Mouse (Mus musculus) cortical plate, adult 2 months (tissue): ENCODE measurements around the gene Amacr. TPM values are rescaled to one million over a fixed set of nuclear protein-coding genes. Genes with fewer than 3 reads are reported as not detected.
"Not testable (repeated sequence)": the region's sequence is repeated elsewhere in the genome, so short reads cannot be mapped to it uniquely, and the experiment has no call there.

Experiments
- H3K27ac ChIP-seq: fragments of 200-500 bp; 2 replicates; pipeline ENCODE4 v1.5.1; 2012; ENCODE audit warnings: low read length, control low read depth, inconsistent platforms; ENCODE audit not compliant: insufficient read depth
- H3K4me1 ChIP-seq: fragments of 200-500 bp; 2 replicates; pipeline ENCODE4 v1.6.1; 2011; ENCODE audit warnings: low read length; ENCODE audit not compliant: control insufficient read depth, insufficient read depth
- H3K4me3 ChIP-seq: fragments of 200-500 bp; 2 replicates; pipeline ENCODE4 v1.5.1; 2011; ENCODE audit warnings: mild to moderate bottlenecking, low read length, control low read depth; ENCODE audit not compliant: insufficient read depth
- CTCF ChIP-seq: fragments of 200-500 bp; IDR thresholded peaks from 2 replicates; pipeline ENCODE4 v1.5.1; 2011; ENCODE audit warnings: mild to moderate bottlenecking, control low read depth, low read length; ENCODE audit not compliant: insufficient read depth; ENCODE audit errors: extremely low read depth
- POLR2A ChIP-seq: fragments of 200-500 bp; IDR thresholded peaks from 2 replicates; pipeline ENCODE4 v1.6.1; 2011; ENCODE audit warnings: mild to moderate bottlenecking, low read length, control low read depth; ENCODE audit not compliant: insufficient read depth; ENCODE audit errors: extremely low read depth
- polyA plus RNA-seq: library from polyadenylated mRNA; depleted of rRNA; stranded (reverse); fragments of >200 nt; gene quantifications from 2 replicates; pipeline ENCODE4 v1.2.3, GENCODE M21; 2012

The Amacr gene
- polyA plus RNA-seq, 1 experiment: 10.3 TPM

GRCm38 (mm10) chr15:10955156-10955555, 26.4 kb upstream of the Amacr start:
- Histone ChIP-seq H3K27ac (no peak overlapping the region), H3K4me1 (no peaks in the 10 kb centered on the region), H3K4me3 (no peak overlapping the region)
- TF ChIP-seq CTCF (no peak), POLR2A (no peak)

GRCm38 (mm10) chr15:10956706-10957105, 24.9 kb upstream of the Amacr start:
- Histone ChIP-seq H3K4me1 (no peaks in the 10 kb centered on the region), H3K4me3 (no peak overlapping the region), H3K27ac (no peak overlapping the region)
- TF ChIP-seq CTCF: no peak
- no peak for TF ChIP-seq POLR2A

- H3K27ac ChIP-seq: no peak overlapping the region
- H3K4me3 ChIP-seq: no peak overlapping the region
- H3K4me1 ChIP-seq: no peaks in the 10 kb centered on the region
- no peak for TF ChIP-seq CTCF
- no peak for TF ChIP-seq POLR2A
Measured at GRCm38 (mm10) chr15:10959277-10960026, 22.1 kb upstream of the Amacr start.

- TF ChIP-seq CTCF (no peak), POLR2A (no peak)
- no peaks in the 10 kb centered on the region for H3K4me1 ChIP-seq
- H3K4me3 ChIP-seq: no peak overlapping the region
- no peak overlapping the region for H3K27ac ChIP-seq
Measured at GRCm38 (mm10) chr15:10960267-10960666, 21.3 kb upstream of the Amacr start.

- no peaks in the 10 kb centered on the region for H3K4me1 ChIP-seq
- no peak for TF ChIP-seq CTCF
- no peak overlapping the region for H3K4me3 ChIP-seq
- no peak overlapping the region for H3K27ac ChIP-seq
Measured at GRCm38 (mm10) chr15:10962601-10963000, 19.0 kb upstream of the Amacr start.

GRCm38 (mm10) chr15:10969439-10969838, 12.1 kb upstream of the Amacr start:
- Histone ChIP-seq H3K27ac (no peak overlapping the region), H3K4me1 (peaks cover 1% of the 10 kb centered on the region; the same call in 1 of the 2 replicates), H3K4me3 (no peak overlapping the region)
- TF ChIP-seq CTCF (no peak), POLR2A (no peak)

DNA sequence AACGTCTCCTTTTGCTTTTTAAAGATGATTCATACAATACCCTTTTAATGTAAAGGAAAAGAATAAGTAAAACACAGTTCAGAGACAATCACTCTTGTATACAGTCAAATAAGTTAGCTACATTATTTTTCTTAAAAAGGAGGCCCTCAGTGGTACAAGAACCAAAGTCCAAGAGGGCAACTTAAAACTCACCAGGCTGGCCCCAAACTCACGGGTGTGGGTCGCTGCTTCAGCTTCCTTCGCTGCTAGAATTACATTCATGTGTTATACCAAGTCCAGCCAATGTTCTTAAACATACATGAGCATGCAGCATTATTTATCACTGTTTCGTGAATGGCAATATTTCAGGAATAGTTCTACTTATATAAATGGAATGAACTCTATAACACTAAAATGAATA, 10.8 kb upstream of the Amacr start:
- no peak for TF ChIP-seq CTCF
- no peak overlapping the region for H3K4me3 ChIP-seq
- peaks cover 1% of the 10 kb centered on the region; the same call in 1 of the 2 replicates for H3K4me1 ChIP-seq
- no peak overlapping the region for H3K27ac ChIP-seq

- TF ChIP-seq POLR2A (no peak), CTCF (no peak)
- Histone ChIP-seq H3K4me1 (no peaks in the 10 kb centered on the region), H3K27ac (no peak overlapping the region), H3K4me3 (no peak overlapping the region)
Measured at GRCm38 (mm10) chr15:10977151-10977550, 4.4 kb upstream of the Amacr start.

- peaks cover 2% of the 10 kb centered on the region; the same call in 1 of the 2 replicates for H3K4me1 ChIP-seq
- H3K4me3 ChIP-seq: no peak overlapping the region; the same call in 1 of the 2 replicates
- TF ChIP-seq POLR2A (no peak), CTCF (no peak)
- no peak overlapping the region for H3K27ac ChIP-seq
Measured at GRCm38 (mm10) chr15:10980712-10981111, 844 bp upstream of the Amacr start.

- Histone ChIP-seq H3K4me1 (peaks cover 3% of the 10 kb centered on the region; the same call in 1 of the 2 replicates), H3K27ac (peak overlapping the region; percentile 98), H3K4me3 (peak overlapping the region; percentile 55)
- TF ChIP-seq POLR2A (no peak), CTCF (no peak)
Measured at GRCm38 (mm10) chr15:10982064-10982435, 494 bp downstream of the Amacr start.

DNA sequence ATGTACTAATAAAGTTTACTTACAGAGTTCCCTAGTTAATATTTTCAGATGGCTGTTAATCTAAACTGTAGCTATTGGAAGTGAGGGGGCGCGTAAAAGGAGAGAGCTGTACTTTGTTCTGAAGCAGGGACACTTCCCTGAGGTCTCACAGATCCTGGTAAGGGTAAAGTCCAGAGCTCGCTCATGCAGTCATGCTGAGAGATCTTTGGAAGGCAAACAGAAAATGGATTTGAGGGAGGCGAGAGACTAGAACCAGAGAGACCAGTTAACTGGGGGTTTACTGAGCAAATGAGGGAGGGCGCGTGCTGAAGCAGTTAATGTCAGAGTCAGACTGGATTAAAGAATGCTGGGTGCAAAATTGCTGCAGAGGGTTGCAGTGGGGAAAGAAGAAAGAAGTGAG, 4.2 kb downstream of the Amacr start:
- Histone ChIP-seq H3K27ac (no peak overlapping the region), H3K4me3 (no peak overlapping the region), H3K4me1 (peaks cover 3% of the 10 kb centered on the region; the same call in 1 of the 2 replicates)
- TF ChIP-seq CTCF: no peak
- TF ChIP-seq POLR2A: no peak

GRCm38 (mm10) chr15:10986477-10986876, 4.9 kb downstream of the Amacr start:
- H3K4me1 ChIP-seq, H3K27ac ChIP-seq, H3K4me3 ChIP-seq: not testable (repeated sequence)
